Mouse (Mus musculus) lung, postnatal 0 days (tissue): ENCODE measurements around the gene Zfp507.

Source experiments
- CTCF ChIP-seq: IDR thresholded peaks from 2 replicates; pipeline ENCODE4 v1.5.1; 2016; ENCODE audit warnings: antibody characterized with exemption, mild to moderate bottlenecking
- EP300 ChIP-seq: IDR thresholded peaks from 2 replicates; pipeline ENCODE4 v1.6.1; 2016; ENCODE audit warnings: antibody characterized with exemption, mild to moderate bottlenecking, control low read depth

DNA sequence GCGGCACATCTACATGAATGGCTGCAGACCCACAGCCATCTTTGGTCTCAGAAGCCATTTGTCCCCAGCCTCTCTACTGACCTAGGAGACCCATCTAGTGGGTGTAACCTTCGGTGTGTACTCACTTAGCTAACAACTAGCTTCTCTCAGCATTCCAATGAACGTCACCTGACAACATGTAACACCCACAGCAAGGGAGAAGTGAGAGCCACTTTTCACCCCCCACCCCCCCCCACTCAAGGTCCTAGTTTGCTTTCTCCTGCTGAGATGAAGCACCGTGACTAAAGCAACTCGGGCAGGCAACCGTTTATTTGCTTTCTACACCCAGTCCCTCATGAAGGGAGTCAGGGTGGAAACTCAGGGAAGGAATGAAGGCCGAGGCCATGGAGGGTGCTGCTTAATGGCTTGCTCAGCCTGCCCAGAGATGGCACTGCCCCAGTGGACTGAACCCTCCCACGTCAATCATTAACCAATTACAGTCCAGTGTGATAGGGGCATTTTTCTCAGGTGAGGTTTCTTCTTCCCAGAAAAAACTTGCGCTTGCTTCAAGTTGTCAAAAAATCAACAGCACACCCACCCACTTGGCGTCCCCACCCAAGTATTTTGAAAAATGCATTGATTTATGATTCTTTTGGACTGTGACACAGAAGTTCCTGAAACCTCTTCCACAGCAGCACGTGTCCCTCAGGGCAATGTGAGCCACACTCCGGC, 56.0 kb downstream of the Zfp507 start:
- TF ChIP-seq CTCF (no peak), EP300 (no peak)
